Mouse (Mus musculus) c-Kit-negative CD71-positive TER-119-positive erythroid progenitor cells, embryonic 14.5 days (primary cell): Measurements from ENCODE around the gene Nrxn3.

ENCODE experiments used
- DNase-seq: peaks from one replicate; pipeline ENCODE4 v3.0.0-alpha.2; 2013; ENCODE audit warnings: low read depth, low spot score

The Nrxn3 gene

GRCm38 (mm10) chr12:89700937-89701458 lies 978.3 kb downstream of the Nrxn3 start:
- no peak for DNase-seq

GRCm38 (mm10) chr12:89702931-89703330 lies 980.3 kb downstream of the Nrxn3 start:
- DNase-seq, result no peak

GRCm38 (mm10) chr12:89707913-89708312 lies 985.2 kb downstream of the Nrxn3 start:
- DNase-seq, result no peak

GRCm38 (mm10) chr12:89710459-89710858 lies 987.8 kb downstream of the Nrxn3 start:
- DNase-seq, result no peak

GRCm38 (mm10) chr12:89711791-89712190 lies 989.1 kb downstream of the Nrxn3 start:
- no peak for DNase-seq

GRCm38 (mm10) chr12:89719194-89720080 lies 996.8 kb downstream of the Nrxn3 start:
- DNase-seq, result no peak

GRCm38 (mm10) chr12:89720945-89721344 lies 998.3 kb downstream of the Nrxn3 start:
- DNase-seq, result peak; percentile 1

- DNase-seq, result no peak
These were observed 999.8 kb downstream of the Nrxn3 start for GRCm38 (mm10) chr12:89722462-89722861.

GRCm38 (mm10) chr12:89724048-89724447 lies 1001.4 kb downstream of the Nrxn3 start:
- DNase-seq, result no peak

GRCm38 (mm10) chr12:89742326-89742725 lies 1019.6 kb downstream of the Nrxn3 start:
- DNase-seq, result no peak

- no peak for DNase-seq
These were observed 1020.1 kb downstream of the Nrxn3 start for GRCm38 (mm10) chr12:89742796-89743195.

GRCm38 (mm10) chr12:89764191-89765082 lies 1041.8 kb downstream of the Nrxn3 start:
- no peak for DNase-seq

GRCm38 (mm10) chr12:89765179-89765578 lies 1042.5 kb downstream of the Nrxn3 start:
- no peak for DNase-seq

GRCm38 (mm10) chr12:89788794-89789193 lies 1066.1 kb downstream of the Nrxn3 start:
- DNase-seq, result no peak

- DNase-seq, result no peak
These were observed 1067.3 kb downstream of the Nrxn3 start for GRCm38 (mm10) chr12:89789981-89790380.

GRCm38 (mm10) chr12:89791829-89792228 lies 1069.2 kb downstream of the Nrxn3 start:
- no peak for DNase-seq

- no peak for DNase-seq
These were observed 1072.1 kb downstream of the Nrxn3 start for GRCm38 (mm10) chr12:89794741-89795140.

GRCm38 (mm10) chr12:89808217-89808616 lies 1085.5 kb downstream of the Nrxn3 start:
- DNase-seq, result no peak

- DNase-seq, result no peak
These were observed 1087.5 kb downstream of the Nrxn3 start for GRCm38 (mm10) chr12:89810146-89810545.

- no peak for DNase-seq
These were observed 1089.3 kb downstream of the Nrxn3 start for GRCm38 (mm10) chr12:89811815-89812549.

- no peak for DNase-seq
These were observed 1090.0 kb downstream of the Nrxn3 start for GRCm38 (mm10) chr12:89812550-89813207.
